8 mouse cellular contexts compared by ENCODE assay signal in the genomic region with DNA sequence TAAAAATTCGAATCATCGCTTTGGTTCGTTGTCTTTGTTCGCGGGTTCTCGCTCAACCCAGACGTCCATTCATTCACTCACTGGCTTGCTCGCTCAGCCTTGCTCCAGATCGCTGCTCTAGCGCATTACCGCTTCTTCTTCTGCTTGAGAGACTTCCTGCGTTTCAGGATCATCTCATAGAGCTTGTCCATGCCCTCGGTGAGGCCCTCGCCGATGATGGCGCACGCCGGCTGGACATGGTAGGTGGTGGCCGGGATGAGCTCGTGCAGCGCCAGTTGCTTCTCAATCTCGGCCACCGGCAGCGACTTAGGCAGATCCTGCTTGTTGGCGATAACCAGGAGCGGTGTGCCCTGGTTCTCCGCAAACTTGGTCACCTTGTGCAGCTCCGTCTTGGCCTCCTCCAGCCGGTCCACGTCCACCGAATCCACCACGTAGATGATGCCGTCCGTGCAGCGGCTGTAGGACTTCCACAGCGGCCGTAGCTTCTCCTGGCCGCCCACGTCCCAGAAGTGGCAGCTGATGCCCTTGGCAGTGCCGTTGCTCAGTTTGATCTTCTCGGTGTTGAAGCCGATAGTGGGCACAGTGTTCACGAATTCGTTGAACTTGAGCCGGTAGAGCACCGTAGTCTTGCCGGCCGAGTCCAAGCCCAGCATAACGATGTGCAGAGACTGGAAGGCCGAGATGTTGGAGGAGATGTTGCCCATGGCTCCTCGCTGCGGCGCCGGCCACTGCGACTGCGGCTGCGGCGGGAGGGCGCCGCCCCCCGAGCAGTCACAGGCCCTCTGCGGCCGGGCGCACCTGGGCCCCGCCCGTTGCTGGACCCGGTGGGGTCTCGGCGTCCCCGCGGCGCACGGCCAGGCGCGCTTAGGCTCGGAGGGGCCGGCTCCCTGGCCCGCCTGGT. TPM values are rescaled to one million over a fixed set of nuclear protein-coding genes. Genes with fewer than 3 reads are reported as not detected.
DNase-seq lines count a peak whose midpoint lies in the region; ATAC-seq lines count a peak whose summit lies in the region.

No protein-coding gene starts in this region.

- H3K27ac ChIP-seq in embryonic facial prominence, embryonic 15.5 days (replicated peaks): peak overlapping the region; percentile 85
- H3K27ac ChIP-seq in macrophage: peak overlapping the region; percentile 78

- H3K9me3 ChIP-seq in embryonic facial prominence, embryonic 15.5 days (replicated peaks): no peaks in the 10 kb centered on the region

- no peaks in the 10 kb centered on the region; the same call in 1 of the 2 replicates for H3K27me3 ChIP-seq in embryonic facial prominence, embryonic 15.5 days

- peak; percentile 58 for DNase-seq in adrenal gland, postnatal 14 days
- peak; percentile 49 to 56 for DNase-seq in heart, postnatal 36 days
- DNase-seq in layer of hippocampus, postnatal 14 days (ENCODE audit: low spot score in 2 of 2): peak; percentile 39 to 58
- peak; percentile 37 for DNase-seq in right cerebral cortex, postnatal 14 days
- no peak for DNase-seq in T-cell, adult 2 months (ENCODE audit: low spot score)

- H3K4me3 ChIP-seq in embryonic facial prominence, embryonic 15.5 days (replicated peaks): peak overlapping the region; percentile 83
- H3K4me3 ChIP-seq in macrophage (ENCODE audit: inconsistent target): peak overlapping the region; percentile 89

- peaks cover 45% of the 10 kb centered on the region for H3K79me2 ChIP-seq in macrophage (ENCODE audit: inconsistent target)

- intact Hi-C loops in heart, postnatal 36 days (cut with DNase I): loop anchor here (2.0 to 5.0 kb wide), 2 partner anchors 38 to 64 kb away; no protein-coding TSS in a partner anchor

- peaks cover 31% of the 10 kb centered on the region for H3K4me1 ChIP-seq in embryonic facial prominence, embryonic 15.5 days

- no peaks in the 10 kb centered on the region for H3K36me3 ChIP-seq in embryonic facial prominence, embryonic 15.5 days
- peaks cover 6% of the 10 kb centered on the region; the same call in 1 of the 2 replicates for H3K36me3 ChIP-seq in macrophage (ENCODE audit: inconsistent target)

- WGBS in embryonic facial prominence, embryonic 15.5 days: under 1% methylated on average over 78 of the region's 78 CpGs
- WGBS in macrophage (ENCODE audit: missing documents): under 1% methylated on average over 62 of the region's 78 CpGs

- peak overlapping the region; percentile 95 for H3K4me2 ChIP-seq in embryonic facial prominence, embryonic 15.5 days (replicated peaks)

- ATAC-seq in CD4-positive, CD25-positive, alpha-beta regulatory T cell, adult 4 months: peak; percentile 2
- ATAC-seq in embryonic facial prominence, embryonic 15.5 days (ENCODE audit: insufficient number of reproducible peaks, low FRiP score, low TSS enrichment, low read depth): no peak

- peak overlapping the region; percentile 81 for H3K9ac ChIP-seq in embryonic facial prominence, embryonic 15.5 days

RNA-seq across cellular contexts. Expression of a gene that starts 0.8 kb away (rescaled TPM):
- polyA plus RNA-seq in CD4-positive, CD25-positive, alpha-beta regulatory T cell, adult 4 months (2017; shearing (Covaris generic)): 10 to 100 TPM; 16.0 to 19.4 TPM
- 10.3 and 16.5 TPM in 2 replicates for total RNA-seq in adrenal gland, postnatal 14 days (2021)
- polyA plus RNA-seq in embryonic facial prominence, embryonic 15.5 days (2015; fragmentation: Nextera tagmentation; extraction: Ambion mirVana): 11.2 and 12.4 TPM in 2 replicates
- 1 to 10 TPM; 5.9 to 6.9 TPM for total RNA-seq in heart, postnatal 36 days (2021)
- total RNA-seq in layer of hippocampus, postnatal 14 days (2021): 10 to 100 TPM; 32.4 to 34.2 TPM
- 10 to 100 TPM in 21 of 26 experiments, 1 to 10 TPM in 5; 3.9 to 83.4 (median 17.6) TPM for total RNA-seq in macrophage (2018; cell fraction: chromatin; rRNA removed)
- total RNA-seq in macrophage (2018; cell fraction: cytosol; rRNA removed): 100 to 1,000 TPM in 12 of 26 experiments, 10 to 100 TPM in 14; 18.4 to 151 (median 66.3) TPM
- 100 to 1,000 TPM in 2 of 26 experiments, 10 to 100 TPM in 24; 16.3 to 139 (median 40.4) TPM for total RNA-seq in macrophage (2018; cell fraction: nucleus; rRNA removed)
- 67.7 to 91.1 TPM (median 76.1 TPM) in 3 replicates for polyA plus RNA-seq in macrophage (2018)
